Mouse (Mus musculus) erythroblast, adult 5-6 weeks (primary cell): ENCODE data around the gene Rassf4. TPM values are rescaled to one million over a fixed set of nuclear protein-coding genes. Genes with fewer than 3 reads are reported as not detected.

ENCODE experiments used
- total RNA-seq, 2 experiments: library from RNA; stranded (forward) in 1 of 2; stranded (reverse) in 1 of 2; fragments of 150-400 nt in 1 of 2; fragments of 200-764, 138-1000 nt in 1 of 2; gene quantifications; 2 replicates each; pipeline versions ENCODE4 v1.2.3 to v1.2.4; 2015 to 2017; ENCODE audit warnings: low replicate concordance in 2 of 2

Rassf4 gene
- total RNA-seq, 2 experiments from 2014 or later: 13.4 to 18.6 TPM

Other genes with a start within 250 kb of the Rassf4 start
- 29.6 and 33.4 TPM in 2 replicates for gene Alox5, start 212.8 kb downstream of the Rassf4 start, total RNA-seq (2015; ENCODE audit: low replicate concordance)
- gene Alox5, start 212.8 kb downstream of the Rassf4 start, total RNA-seq (2017; ENCODE audit: low replicate concordance): 16.6 and 19.0 TPM in 2 replicates
- not detected in 2 replicates for gene Olfr211, start 184.9 kb downstream of the Rassf4 start, total RNA-seq (2015; ENCODE audit: low replicate concordance)
- not detected in 2 replicates for gene Olfr211, start 184.9 kb downstream of the Rassf4 start, total RNA-seq (2017; ENCODE audit: low replicate concordance)
- not detected in 2 replicates for gene Olfr212, start 167.4 kb downstream of the Rassf4 start, total RNA-seq (2015; ENCODE audit: low replicate concordance)
- gene Olfr212, start 167.4 kb downstream of the Rassf4 start, total RNA-seq (2017; ENCODE audit: low replicate concordance): not detected in 2 replicates
- gene Olfr213, start 135.5 kb downstream of the Rassf4 start, total RNA-seq (2015; ENCODE audit: low replicate concordance): not detected in 2 replicates
- 0.14 and 0.43 TPM in 2 replicates for gene Olfr213, start 135.5 kb downstream of the Rassf4 start, total RNA-seq (2017; ENCODE audit: low replicate concordance)
- not detected in 2 replicates for gene Gm5580, start 122.8 kb downstream of the Rassf4 start, total RNA-seq (2015; ENCODE audit: low replicate concordance)
- not detected in 2 replicates for gene Gm5580, start 122.8 kb downstream of the Rassf4 start, total RNA-seq (2017; ENCODE audit: low replicate concordance)
- not detected in 2 replicates for gene Olfr214, start 119.7 kb downstream of the Rassf4 start, total RNA-seq (2015; ENCODE audit: low replicate concordance)
- gene Olfr214, start 119.7 kb downstream of the Rassf4 start, total RNA-seq (2017; ENCODE audit: low replicate concordance): not detected in 2 replicates
- not detected in 2 replicates for gene Olfr215, start 89.8 kb downstream of the Rassf4 start, total RNA-seq (2015; ENCODE audit: low replicate concordance)
- gene Olfr215, start 89.8 kb downstream of the Rassf4 start, total RNA-seq (2017; ENCODE audit: low replicate concordance): not detected in 2 replicates
- gene Zfp422, start 45.0 kb downstream of the Rassf4 start, total RNA-seq (2015; ENCODE audit: low replicate concordance): 18.6 and 21.1 TPM in 2 replicates
- gene Zfp422, start 45.0 kb downstream of the Rassf4 start, total RNA-seq (2017; ENCODE audit: low replicate concordance): 3.9 and 8.5 TPM in 2 replicates
- gene Depp1, start 23.3 kb downstream of the Rassf4 start, total RNA-seq (2015; ENCODE audit: low replicate concordance): not detected in 2 replicates
- gene Depp1, start 23.3 kb downstream of the Rassf4 start, total RNA-seq (2017; ENCODE audit: low replicate concordance): 0.77 TPM in 1 of 2 replicates, not detected in the other
- 0.42 TPM in 1 of 2 replicates, not detected in the other for gene Tmem72, start 43.0 kb upstream of the Rassf4 start, total RNA-seq (2015; ENCODE audit: low replicate concordance)
- 0.09 and 0.56 TPM in 2 replicates for gene Tmem72, start 43.0 kb upstream of the Rassf4 start, total RNA-seq (2017; ENCODE audit: low replicate concordance)